Mouse (Mus musculus) megakaryocyte-erythroid progenitor cell, adult 5-6 weeks (primary cell): ENCODE measurements around the gene 1700006A11Rik. TPM values are rescaled to one million over a fixed set of nuclear protein-coding genes. Genes with fewer than 3 reads are reported as not detected.
"Not testable (repeated sequence)": the region's sequence is repeated elsewhere in the genome, so short reads cannot be mapped to it uniquely, and the experiment has no call there.

Experiments
- ATAC-seq: replicated peaks from 2 replicates; pipeline ENCODE4 v1.8.0; 2016; ENCODE audit warnings: mild to moderate bottlenecking, inconsistent platforms; ENCODE audit not compliant: severe bottlenecking, poor library complexity, low FRiP score, low TSS enrichment
- total RNA-seq, 2 experiments: library from RNA; stranded (forward) in 1 of 2; stranded (reverse) in 1 of 2; fragments of 200-1000, 215-1000 nt in 1 of 2; fragments of >200 nt in 1 of 2; fragmentation: Nextera tagmentation in 1 of 2; gene quantifications; 2 replicates each; pipeline ENCODE4 v1.2.3; 2014 to 2017

The 1700006A11Rik gene
- not detected in 2 replicates for total RNA-seq (2014; fragmentation: Nextera tagmentation)
- not detected in 2 replicates for total RNA-seq (2017)

DNA sequence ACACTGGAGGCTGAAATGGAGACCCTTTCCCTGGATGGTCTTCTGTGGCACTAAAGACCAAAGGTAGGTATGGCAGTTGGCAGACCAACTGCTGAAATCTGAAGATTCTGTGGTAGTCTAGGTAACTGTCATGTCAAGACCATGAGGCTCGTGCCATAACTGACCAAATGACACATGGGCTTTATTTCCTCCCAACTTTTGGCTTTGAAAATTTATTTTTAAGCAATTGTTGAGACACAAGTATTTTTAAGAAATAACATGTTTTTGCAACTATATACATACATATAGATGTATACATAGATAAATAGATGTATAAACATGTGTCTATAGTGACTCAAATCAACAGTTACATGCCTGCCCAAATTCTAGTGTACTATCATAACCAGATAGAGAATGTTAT, at the start of gene 1700006A11Rik:
Gene 1700006A11Rik (minus strand): TSS at position 101 of the 400 bp plus-strand sequence.
- ATAC-seq: no peak

DNA sequence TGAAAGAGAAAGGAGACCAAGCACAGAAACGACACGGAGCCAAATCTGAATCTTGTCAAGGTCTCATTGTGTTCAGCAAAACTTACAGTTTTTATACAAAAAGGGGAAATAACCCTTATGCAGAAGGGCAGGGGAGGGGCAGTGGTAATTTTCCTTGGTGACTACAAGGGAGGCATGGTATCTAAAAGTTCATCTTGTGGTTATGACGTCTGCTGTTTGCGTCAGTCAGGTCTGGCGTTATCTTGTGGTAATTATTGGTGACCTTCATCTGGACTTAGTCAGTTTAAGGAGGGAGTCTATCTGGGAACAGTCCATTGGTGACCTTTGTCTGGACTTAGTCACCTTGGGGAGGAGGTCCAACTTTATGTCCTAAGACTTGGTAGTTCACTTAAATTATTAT, 48.5 kb upstream of the 1700006A11Rik start:
- ATAC-seq: not testable (repeated sequence)

DNA sequence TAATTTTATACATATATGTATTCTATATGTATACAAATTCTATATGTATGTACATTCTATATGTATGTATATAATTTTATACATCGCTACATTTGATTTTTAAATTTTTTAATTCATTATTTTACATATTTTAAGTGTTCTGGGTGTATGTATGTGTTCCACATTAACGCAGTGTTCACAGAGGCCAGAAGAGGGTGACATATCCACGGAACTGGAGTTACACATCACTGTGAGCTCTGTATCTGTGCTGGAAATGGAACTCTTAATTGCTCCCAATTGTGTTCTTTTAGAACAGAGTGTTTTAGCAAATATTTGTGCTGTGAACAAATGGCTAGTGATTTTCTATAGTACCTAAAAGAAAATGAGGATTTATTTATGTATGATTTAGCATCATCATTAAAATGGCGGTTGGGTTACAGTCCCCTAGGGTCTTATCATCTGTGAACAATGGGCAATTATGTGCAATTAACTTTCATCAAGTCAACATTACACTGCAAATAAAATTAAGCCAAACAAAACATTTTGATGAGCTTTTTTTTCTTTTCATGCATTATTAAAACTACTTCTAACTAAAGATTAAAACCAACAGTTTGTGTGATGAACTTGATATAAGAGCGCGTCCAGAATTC, 40.4 kb upstream of the 1700006A11Rik start:
- no peak for ATAC-seq

DNA sequence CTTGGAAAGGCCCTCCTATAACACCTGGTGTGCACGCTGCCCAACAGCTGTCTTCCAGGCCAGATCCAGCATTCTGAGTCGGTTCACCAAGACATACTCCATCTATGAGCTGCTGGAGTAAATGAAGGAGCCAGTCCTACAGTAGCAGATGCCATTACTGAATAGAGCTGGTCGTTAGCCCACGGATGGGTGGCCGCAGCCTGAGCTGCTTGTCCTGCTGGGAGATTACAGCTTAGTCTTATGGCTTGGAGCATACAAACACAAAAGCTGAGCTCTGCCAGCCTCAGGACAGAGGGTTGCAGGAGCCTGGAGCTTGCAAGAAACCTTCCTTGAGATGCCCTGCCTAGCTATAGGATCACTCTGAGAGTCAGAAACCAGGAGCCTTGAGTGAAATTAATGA, 33.6 kb downstream of the 1700006A11Rik start:
- ATAC-seq: no peak

DNA sequence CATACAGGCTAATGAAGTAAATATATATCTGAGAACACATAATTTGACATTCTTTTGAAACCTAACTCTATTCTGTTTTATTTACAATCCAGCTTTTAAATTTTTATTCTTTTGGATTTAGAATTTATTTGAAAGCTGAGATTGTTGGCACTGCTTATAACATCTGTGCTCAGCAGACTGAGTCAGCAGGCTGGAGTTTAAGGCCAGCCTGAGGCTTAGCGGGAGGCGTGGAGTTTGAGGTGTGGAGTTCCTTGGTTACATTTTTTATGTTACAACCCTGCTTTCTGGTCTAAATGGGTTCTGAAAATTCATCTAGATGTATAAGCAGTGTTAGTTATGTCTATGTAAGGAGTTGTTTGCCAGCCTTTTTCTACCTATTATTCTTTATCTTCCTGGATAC, 35.7 kb downstream of the 1700006A11Rik start:
- no peak for ATAC-seq

DNA sequence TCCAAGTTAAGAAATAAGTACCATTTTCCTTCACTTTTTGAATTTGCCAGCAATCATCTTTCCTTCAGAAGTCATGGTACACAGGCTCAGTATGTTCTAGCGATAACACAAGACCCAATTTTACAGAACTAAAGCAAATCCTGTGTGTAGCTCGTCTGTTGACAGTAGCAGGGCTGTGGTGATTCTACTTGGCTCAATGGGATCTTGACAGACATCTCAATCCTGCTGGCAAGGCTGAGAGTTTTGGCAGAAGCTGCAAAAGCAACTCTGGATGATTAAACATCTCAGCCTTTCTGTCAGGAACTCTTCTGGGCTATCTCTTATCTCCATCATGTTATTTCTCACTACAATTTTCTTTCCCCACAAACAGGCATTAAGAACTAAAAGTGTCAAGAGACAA, 36.2 kb downstream of the 1700006A11Rik start:
- ATAC-seq: no peak

DNA sequence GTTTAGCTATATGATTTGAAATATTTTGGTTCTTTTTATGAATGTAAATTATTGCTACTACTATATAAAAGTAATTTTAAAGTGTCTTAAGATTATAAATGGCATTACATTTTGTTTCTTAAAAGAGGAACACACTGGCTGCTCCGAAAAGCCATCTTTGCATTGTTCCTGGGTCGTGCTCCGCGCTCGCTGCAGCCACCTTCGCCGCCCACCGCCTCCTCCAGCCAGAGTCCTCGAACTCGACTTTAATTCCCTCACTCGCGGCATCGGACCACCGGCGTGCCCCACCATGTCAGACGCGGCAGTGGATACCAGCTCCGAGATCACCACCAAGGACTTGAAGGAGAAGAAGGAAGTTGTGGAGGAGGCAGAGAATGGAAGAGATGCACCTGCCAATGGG, 40.5 kb downstream of the 1700006A11Rik start:
- ATAC-seq: 0 out of 2 replicates have a peak, but pooled peaks have one; percentile 50

DNA sequence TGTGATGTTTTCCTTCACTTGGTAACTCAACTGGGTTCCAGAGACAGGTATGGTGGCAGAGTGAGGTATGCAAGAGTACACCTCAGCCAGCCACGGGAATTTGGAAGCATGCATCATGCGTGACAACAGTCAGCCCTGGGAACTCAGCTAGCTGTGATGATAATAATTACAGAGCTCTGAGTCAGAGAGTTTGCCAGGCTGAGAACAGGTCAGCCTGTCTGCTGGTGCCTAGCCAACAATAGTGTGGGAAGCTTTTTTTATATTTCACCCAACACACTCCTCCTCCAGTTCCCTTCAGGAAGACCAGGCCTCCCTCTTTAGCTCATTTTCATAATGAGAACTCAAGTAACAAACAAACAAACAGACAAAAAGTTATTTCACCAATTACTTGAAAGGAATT, 53.8 kb downstream of the 1700006A11Rik start:
- ATAC-seq: no peak

DNA sequence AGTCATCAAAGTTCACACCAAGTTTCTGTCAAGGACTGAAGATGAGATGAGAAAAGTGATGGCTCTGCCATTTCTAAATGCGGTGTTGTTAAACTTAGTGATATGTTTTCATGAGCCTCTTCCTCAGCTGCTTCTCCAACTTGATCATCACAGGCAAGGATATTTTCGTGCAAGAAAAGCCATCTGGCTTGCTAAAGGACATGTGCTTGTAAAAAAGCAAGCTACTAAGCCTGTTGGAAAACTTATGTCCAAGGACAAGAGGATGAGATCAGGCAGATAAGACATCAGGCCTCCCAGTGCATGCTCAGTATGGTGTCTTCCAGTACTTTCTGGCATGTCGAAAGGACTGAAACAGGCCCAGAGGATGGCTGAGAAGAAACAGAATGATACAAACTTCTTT, 68.3 kb downstream of the 1700006A11Rik start:
- ATAC-seq: no peak

Other genes with a start within 250 kb of the 1700006A11Rik start
- not detected in 2 replicates for gene Tram1l1, start 105.2 kb downstream of the 1700006A11Rik start, total RNA-seq (2014; fragmentation: Nextera tagmentation)
- not detected in 2 replicates for gene Tram1l1, start 105.2 kb downstream of the 1700006A11Rik start, total RNA-seq (2017)
- not detected in 2 replicates for gene 1700003H04Rik, start 155.1 kb upstream of the 1700006A11Rik start, total RNA-seq (2014; fragmentation: Nextera tagmentation)
- gene 1700003H04Rik, start 155.1 kb upstream of the 1700006A11Rik start, total RNA-seq (2017): not detected in 2 replicates